In the genomic region with DNA sequence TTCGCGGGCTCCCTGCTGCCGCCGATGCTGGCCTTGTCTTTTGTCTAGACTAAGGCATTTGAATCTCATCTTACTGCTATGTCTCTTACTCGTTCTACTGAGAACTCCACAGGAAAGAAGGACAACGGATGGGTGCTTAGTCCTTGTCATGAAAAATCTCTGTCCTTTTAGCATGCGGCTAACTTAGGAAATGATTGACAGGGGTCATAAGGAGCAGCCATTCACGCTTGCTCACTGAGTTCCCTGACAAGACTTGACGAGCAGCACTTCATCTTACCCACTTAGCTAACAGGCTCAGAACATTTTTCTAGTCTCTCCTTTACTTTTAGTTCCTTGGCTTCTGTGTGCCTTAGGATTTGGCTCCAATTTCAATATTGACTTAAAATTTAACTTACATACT, we compare ENCODE assay signal across 23 mouse cellular contexts.
"Had no signal": no experiment of that assay in that cellular context is flagged by ENCODE, and none has a peak within 500 bp of the region (broad histone marks: within the 10 kb centered on the region; RNA-seq: fewer than 3 reads in every experiment).

No protein-coding gene starts in this region.

- H3K4me2 ChIP-seq: liver, embryonic 12.5 days; liver, embryonic 15.5 days; lung, embryonic 15.5 days; midbrain, embryonic 13.5 days; neural tube, embryonic 13.5 days; stomach, embryonic 15.5 days had no signal

- H3K9me3 ChIP-seq: liver, embryonic 12.5 days; liver, embryonic 15.5 days; lung, embryonic 15.5 days; megakaryocyte, embryonic 14.5 days; midbrain, embryonic 10.5 days; midbrain, embryonic 13.5 days; neural tube, embryonic 13.5 days; stomach, embryonic 15.5 days had no signal

- H3K27ac ChIP-seq: left cerebral cortex, adult 2 months; liver, embryonic 12.5 days; liver, embryonic 15.5 days; lung, embryonic 15.5 days; midbrain, embryonic 10.5 days; midbrain, embryonic 13.5 days; neural tube, embryonic 13.5 days; stomach, embryonic 15.5 days had no signal

- H3K9ac ChIP-seq: liver, embryonic 12.5 days; liver, embryonic 15.5 days; lung, embryonic 15.5 days; midbrain, embryonic 13.5 days; neural tube, embryonic 13.5 days; stomach, embryonic 15.5 days had no signal

- H3K4me1 ChIP-seq: liver, embryonic 15.5 days; lung, embryonic 15.5 days; midbrain, embryonic 10.5 days; midbrain, embryonic 13.5 days; neural tube, embryonic 13.5 days; stomach, embryonic 15.5 days had no signal

- ATAC-seq: intestine, postnatal 0 days; liver, embryonic 12.5 days; midbrain, embryonic 13.5 days; midbrain, embryonic 16.5 days had no signal

- H3K27me3 ChIP-seq: liver, embryonic 12.5 days; liver, embryonic 15.5 days; lung, embryonic 15.5 days; megakaryocyte, embryonic 14.5 days; midbrain, embryonic 13.5 days; neural tube, embryonic 13.5 days; stomach, embryonic 15.5 days had no signal

- H3K4me3 ChIP-seq: left cerebral cortex, adult 2 months; liver, embryonic 12.5 days; liver, embryonic 15.5 days; lung, embryonic 15.5 days; megakaryocyte, embryonic 14.5 days; midbrain, embryonic 10.5 days; midbrain, embryonic 13.5 days; myocyte; neural tube, embryonic 13.5 days; stomach, embryonic 15.5 days had no signal

- DNase-seq: kidney, postnatal 14 days; layer of hippocampus, postnatal 36 days; lung, adult 18-20 months; lung, postnatal 10 days; lung, postnatal 36 days; retina, postnatal 1 day; right cerebral cortex, postnatal 25 days; spleen, adult 18-20 months; thymus, adult 2 months; thymus, postnatal 14 days; thymus, postnatal 4 days had no signal
